Mouse (Mus musculus): ENCODE data around the gene Gzmg. TPM values are rescaled to one million over a fixed set of nuclear protein-coding genes. Genes with fewer than 3 reads are reported as not detected.
A peak's percentile ranks its signal among the peaks of the same experiment; 100 is the strongest.
"Not testable (repeated sequence)": the region's sequence is repeated elsewhere in the genome, so short reads cannot be mapped to it uniquely, and the experiment has no call there.

Gzmg gene
- polyA plus RNA-seq, 2 experiments, result not detected

- no peak for ATAC-seq (ENCODE audit: insufficient read depth)
- Histone ChIP-seq H3K9ac (replicated peaks) (no peak overlapping the region), H3K4me3 (ENCODE audit: insufficient read depth in 1 of 2, low read depth in 2 of 2, low read length in 2 of 2) (no peak overlapping the region), H3K36me3 (replicated peaks; ENCODE audit: control insufficient read depth, insufficient read depth, low read depth) (no peaks in the 10 kb centered on the region), H3K27ac (no peak overlapping the region), H3K4me1 (replicated peaks; ENCODE audit: control insufficient read depth in 2 of 2, insufficient read depth in 2 of 2, low read length in 1 of 2) (no peaks in the 10 kb centered on the region), H3K27me3 (ENCODE audit: control insufficient read depth, insufficient read depth, low read length) (no peaks in the 10 kb centered on the region), H3K4me2 (ENCODE audit: low read depth) (no peak overlapping the region), H3K9me3 (ENCODE audit: control insufficient read depth, low read length) (no peaks in the 10 kb centered on the region)
- no peak for DNase-seq (ENCODE audit: low read depth in 3 of 3, low spot score in 3 of 3)
- 54% methylated on average over 5 of the region's 5 CpGs for WGBS (ENCODE audit: insufficient replicate concordance)
- TF ChIP-seq CTCF (IDR thresholded peaks at IDR 0.05; ENCODE audit: low read depth) (no peak), EP300 (IDR thresholded peaks at IDR 0.05; ENCODE audit: low read depth) (no peak)
Observed at GRCm38 (mm10) chr14:56186521-56186920, 27.1 kb upstream of the Gzmg start.

- not testable (repeated sequence) for H3K36me3 ChIP-seq (replicated peaks; ENCODE audit: control insufficient read depth, insufficient read depth, low read depth); H3K4me1 ChIP-seq (replicated peaks; ENCODE audit: control insufficient read depth in 2 of 2, insufficient read depth in 2 of 2, low read length in 1 of 2); H3K9ac ChIP-seq (replicated peaks); H3K4me3 ChIP-seq (ENCODE audit: insufficient read depth in 1 of 2, low read depth in 2 of 2, low read length in 2 of 2); H3K27me3 ChIP-seq (ENCODE audit: control insufficient read depth, insufficient read depth, low read length); ATAC-seq (ENCODE audit: insufficient read depth); H3K9me3 ChIP-seq (ENCODE audit: control insufficient read depth, low read length); H3K4me2 ChIP-seq (ENCODE audit: low read depth); H3K27ac ChIP-seq
- peak; percentile 74 for TF ChIP-seq CTCF (IDR thresholded peaks at IDR 0.05; ENCODE audit: low read depth)
- peak in 1 of 3 experiments; percentile 3 for DNase-seq (ENCODE audit: low read depth in 3 of 3, low spot score in 3 of 3)
- 18% methylated on average over 8 of the region's 8 CpGs for WGBS (ENCODE audit: insufficient replicate concordance)
Observed at GRCm38 (mm10) chr14:56177651-56178050, 18.3 kb upstream of the Gzmg start.

- ATAC-seq (ENCODE audit: insufficient read depth), result no peak
- Histone ChIP-seq H3K4me1 (replicated peaks; ENCODE audit: control insufficient read depth in 2 of 2, insufficient read depth in 2 of 2, low read length in 1 of 2) (no peaks in the 10 kb centered on the region), H3K9me3 (ENCODE audit: control insufficient read depth, low read length) (no peaks in the 10 kb centered on the region), H3K4me2 (ENCODE audit: low read depth) (no peak within 1 kb of the TSS), H3K27me3 (ENCODE audit: control insufficient read depth, insufficient read depth, low read length) (no peaks in the 10 kb centered on the region), H3K36me3 (replicated peaks; ENCODE audit: control insufficient read depth, insufficient read depth, low read depth) (no peaks in the 10 kb centered on the region), H3K9ac (replicated peaks) (no peak within 1 kb of the TSS), H3K4me3 (ENCODE audit: insufficient read depth in 1 of 2, low read depth in 2 of 2, low read length in 2 of 2) (no peak within 1 kb of the TSS), H3K27ac (no peak within 1 kb of the TSS)
- DNase-seq (ENCODE audit: low read depth in 3 of 3, low spot score in 3 of 3), result no peak
- TF ChIP-seq EP300 (IDR thresholded peaks at IDR 0.05; ENCODE audit: low read depth), result no peak
- TF ChIP-seq CTCF (IDR thresholded peaks at IDR 0.05; ENCODE audit: low read depth), result no peak
- WGBS (ENCODE audit: insufficient replicate concordance), result 66% methylated on average over 5 of the region's 5 CpGs
Observed at GRCm38 (mm10) chr14:56174499-56174898, 15.1 kb upstream of the Gzmg start, which contains the start of gene Gzmn. Gene Gzmn, minus strand, starts transcription at chr14:56174599.

GRCm38 (mm10) chr14:56173396-56173795, 14.0 kb upstream of the Gzmg start:
- Histone ChIP-seq H3K27me3 (ENCODE audit: control insufficient read depth, insufficient read depth, low read length) (no peaks in the 10 kb centered on the region), H3K36me3 (replicated peaks; ENCODE audit: control insufficient read depth, insufficient read depth, low read depth) (no peaks in the 10 kb centered on the region), H3K9ac (replicated peaks) (no peak overlapping the region), H3K4me2 (ENCODE audit: low read depth) (no peak overlapping the region), H3K27ac (no peak overlapping the region), H3K4me3 (ENCODE audit: insufficient read depth in 1 of 2, low read depth in 2 of 2, low read length in 2 of 2) (no peak overlapping the region), H3K4me1 (replicated peaks; ENCODE audit: control insufficient read depth in 2 of 2, insufficient read depth in 2 of 2, low read length in 1 of 2) (no peaks in the 10 kb centered on the region), H3K9me3 (ENCODE audit: control insufficient read depth, low read length) (no peaks in the 10 kb centered on the region)
- WGBS (ENCODE audit: insufficient replicate concordance), result 63% methylated on average over 6 of the region's 6 CpGs
- TF ChIP-seq CTCF (IDR thresholded peaks at IDR 0.05; ENCODE audit: low read depth) (no peak), EP300 (IDR thresholded peaks at IDR 0.05; ENCODE audit: low read depth) (no peak)
- DNase-seq (ENCODE audit: low read depth in 3 of 3, low spot score in 3 of 3) (no peak), ATAC-seq (ENCODE audit: insufficient read depth) (no peak)

- no peaks in the 10 kb centered on the region for H3K36me3 ChIP-seq (replicated peaks; ENCODE audit: control insufficient read depth, insufficient read depth, low read depth)
- no peak overlapping the region for H3K27ac ChIP-seq
- H3K4me3 ChIP-seq (ENCODE audit: insufficient read depth in 1 of 2, low read depth in 2 of 2, low read length in 2 of 2), result no peak overlapping the region
- H3K27me3 ChIP-seq (ENCODE audit: control insufficient read depth, insufficient read depth, low read length), result no peaks in the 10 kb centered on the region
- H3K9ac ChIP-seq (replicated peaks), result no peak overlapping the region
- ATAC-seq (ENCODE audit: insufficient read depth), result no peak
- H3K4me1 ChIP-seq (replicated peaks; ENCODE audit: control insufficient read depth in 2 of 2, insufficient read depth in 2 of 2, low read length in 1 of 2), result no peaks in the 10 kb centered on the region
- DNase-seq (ENCODE audit: low read depth in 3 of 3, low spot score in 3 of 3), result no peak
- H3K4me2 ChIP-seq (ENCODE audit: low read depth), result no peak overlapping the region
- no peaks in the 10 kb centered on the region for H3K9me3 ChIP-seq (ENCODE audit: control insufficient read depth, low read length)
- TF ChIP-seq EP300 (IDR thresholded peaks at IDR 0.05; ENCODE audit: low read depth), result no peak
- TF ChIP-seq CTCF (IDR thresholded peaks at IDR 0.05; ENCODE audit: low read depth), result no peak
- 63% methylated on average over 5 of the region's 5 CpGs for WGBS (ENCODE audit: insufficient replicate concordance)
Observed at GRCm38 (mm10) chr14:56172744-56173143, 13.4 kb upstream of the Gzmg start.
